Mouse (Mus musculus): Measurements from ENCODE around the gene Upk3bl.

Upk3bl gene

DNA sequence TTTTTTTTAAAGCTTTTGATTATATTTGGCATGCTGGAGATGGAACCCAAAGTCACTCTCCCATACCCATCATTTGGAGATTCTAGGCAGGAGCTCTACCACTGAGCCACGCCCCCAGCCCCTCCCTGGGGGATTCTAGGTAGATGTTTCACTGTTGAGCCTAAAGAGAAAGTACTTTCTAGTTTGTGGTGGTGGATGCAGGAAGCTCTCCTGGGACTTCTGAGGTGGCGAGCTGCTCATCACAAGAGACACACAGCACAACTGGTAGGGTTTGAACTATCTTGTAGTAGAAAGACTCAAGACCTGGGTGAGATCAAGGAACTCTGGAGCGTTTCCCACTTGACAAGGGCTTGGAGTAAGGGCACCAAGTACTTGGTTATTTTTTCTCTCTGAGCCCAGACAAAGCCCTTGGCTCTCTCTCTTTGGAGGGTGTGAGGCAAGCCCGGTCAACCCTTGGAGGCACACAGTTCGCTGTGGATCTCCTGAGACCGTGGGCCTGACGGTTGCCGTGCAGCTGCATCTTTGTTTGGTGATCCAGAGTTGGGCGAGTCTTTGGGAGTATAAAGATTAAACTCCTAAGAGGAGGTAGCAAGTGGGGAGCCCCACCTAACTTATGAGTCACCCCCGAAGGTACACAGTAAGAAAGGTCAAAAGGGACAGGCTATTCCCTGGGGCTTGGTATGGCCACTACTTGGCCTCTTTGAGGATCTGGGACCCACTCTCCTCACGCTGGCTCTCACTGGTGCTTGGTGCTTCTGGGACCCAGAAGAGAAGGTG, at the start of gene Upk3bl:
TSS of gene Upk3bl (plus strand) at position 192 of the 777 bp plus-strand sequence.
- no peak for DNase-seq

DNA sequence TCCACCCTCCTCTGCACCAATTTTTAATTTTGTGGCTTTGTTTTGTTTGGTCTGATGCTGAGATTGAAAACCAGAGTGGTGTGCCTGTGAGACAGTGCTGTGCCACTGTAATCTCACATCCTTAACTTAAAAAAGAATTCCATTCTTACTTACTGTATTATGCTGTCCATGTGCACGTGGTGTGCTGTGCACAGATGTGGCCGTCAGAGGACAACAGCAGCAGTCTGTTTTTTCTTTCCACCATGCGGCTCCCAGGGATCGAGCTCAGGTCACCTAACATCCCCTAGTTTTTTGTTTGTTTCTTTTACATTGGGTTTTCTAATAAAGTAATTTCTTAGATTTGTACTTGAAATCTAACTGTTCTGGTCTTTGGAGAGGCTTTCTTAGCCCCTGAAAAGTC, 49.8 kb upstream of the Upk3bl start:
- no peak for DNase-seq

GRCm38 (mm10) chr5:136007745-136008144, 46.5 kb upstream of the Upk3bl start:
- DNase-seq = no peak

GRCm38 (mm10) chr5:136014877-136015276, 39.4 kb upstream of the Upk3bl start:
- DNase-seq = no peak

DNA sequence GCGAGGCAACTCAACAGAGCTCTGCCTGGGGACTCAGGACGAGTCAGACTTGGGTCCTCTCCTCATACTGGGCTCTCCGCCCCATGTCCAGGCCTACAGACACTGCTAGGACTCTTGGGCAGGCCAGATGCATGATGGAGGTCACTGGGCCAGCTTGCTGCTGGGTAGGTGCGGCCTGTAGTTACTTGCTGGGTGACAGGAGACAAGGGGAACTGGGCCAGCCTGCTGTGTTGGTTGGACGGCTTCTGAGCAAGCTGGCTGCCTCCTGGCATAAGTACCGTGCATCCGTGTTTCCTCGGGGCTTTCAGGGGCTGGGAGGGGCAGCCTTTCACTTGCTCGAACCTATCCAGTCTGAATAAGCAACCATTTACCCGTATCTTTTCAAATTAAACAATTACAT, 38.7 kb upstream of the Upk3bl start:
- no peak for DNase-seq

DNA sequence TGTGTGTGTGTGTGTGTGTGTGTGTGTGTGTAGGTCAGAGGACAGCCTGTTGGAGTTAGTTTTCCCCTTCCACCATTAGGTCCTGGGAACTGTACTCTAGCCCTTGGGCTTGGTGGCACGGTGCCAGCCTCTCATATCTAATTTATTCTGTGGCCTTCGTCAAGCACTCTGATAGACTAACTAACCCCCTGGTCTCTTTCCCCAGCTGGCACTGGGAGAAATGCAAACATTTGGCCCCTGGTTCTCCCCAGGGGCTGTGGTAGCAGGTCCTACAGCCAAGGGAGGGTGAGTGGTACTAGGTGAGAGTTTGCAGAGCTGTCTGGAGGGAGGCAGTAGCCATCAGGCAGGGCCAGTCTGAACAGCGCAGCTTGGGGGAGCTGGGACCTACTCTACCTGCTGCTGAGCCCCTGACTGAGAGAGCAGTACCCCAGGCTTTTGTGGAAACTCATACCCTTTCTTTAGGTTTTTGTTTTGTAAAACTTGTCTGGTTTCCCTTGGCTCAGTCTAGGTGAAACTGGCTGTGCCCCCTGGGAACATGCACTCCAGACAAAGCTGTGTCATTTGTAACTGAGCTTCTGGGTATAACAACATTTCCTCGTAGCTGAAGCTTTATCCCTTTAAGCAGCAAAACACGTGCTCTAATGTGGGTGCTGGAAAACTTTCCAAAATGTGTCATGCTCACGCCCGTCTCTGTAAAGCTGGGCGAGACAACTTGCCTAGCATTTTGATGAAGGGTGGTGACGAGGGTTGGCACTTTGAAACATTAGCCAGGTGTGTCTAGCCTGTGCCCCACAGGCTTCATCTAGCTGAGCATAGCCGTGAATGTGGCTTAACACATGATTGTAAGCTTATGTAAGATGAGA, 38.0 kb upstream of the Upk3bl start:
- DNase-seq = no peak

DNA sequence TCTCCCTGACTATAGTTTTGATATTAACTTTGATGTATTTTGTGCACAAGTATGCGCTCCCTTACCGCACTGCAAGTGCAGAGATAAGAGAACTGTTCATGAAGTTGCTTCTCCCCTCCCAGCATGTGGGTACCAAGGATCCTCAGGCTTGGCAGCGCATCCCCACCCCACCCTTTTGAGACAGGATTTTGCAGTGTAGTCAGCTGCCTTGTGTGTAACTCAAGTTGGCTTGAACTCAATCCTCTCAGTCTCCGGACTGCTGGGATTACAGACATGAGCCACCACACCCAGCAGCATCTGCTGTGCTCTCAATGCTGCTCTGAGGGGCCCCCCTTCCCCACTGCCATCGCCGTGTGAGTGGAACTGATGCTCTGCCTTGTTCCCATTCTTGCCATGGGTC, 37.0 kb upstream of the Upk3bl start:
- no peak for DNase-seq

GRCm38 (mm10) chr5:136018726-136019125, 35.6 kb upstream of the Upk3bl start:
- DNase-seq = no peak

DNA sequence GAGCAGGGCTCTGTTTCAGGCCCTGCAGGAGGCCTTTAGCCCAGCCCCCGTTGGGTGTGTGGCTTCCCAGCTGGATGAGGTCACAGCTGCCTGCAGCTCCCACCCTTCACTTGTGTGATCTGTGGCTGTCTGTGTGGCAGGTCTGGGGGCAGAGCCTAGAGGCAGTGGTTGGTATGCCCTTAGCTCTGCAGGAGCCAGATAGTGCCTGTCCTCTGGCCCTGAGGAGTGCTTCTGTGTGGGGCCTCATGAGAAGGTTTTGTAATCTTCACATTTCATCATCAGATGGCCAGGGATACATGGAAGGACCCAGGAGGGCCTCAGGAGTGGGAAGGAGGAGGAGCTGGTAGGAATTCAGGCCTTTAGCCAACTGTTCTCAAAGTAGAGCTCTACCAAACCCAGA, 34.4 kb upstream of the Upk3bl start:
- no peak for DNase-seq

DNA sequence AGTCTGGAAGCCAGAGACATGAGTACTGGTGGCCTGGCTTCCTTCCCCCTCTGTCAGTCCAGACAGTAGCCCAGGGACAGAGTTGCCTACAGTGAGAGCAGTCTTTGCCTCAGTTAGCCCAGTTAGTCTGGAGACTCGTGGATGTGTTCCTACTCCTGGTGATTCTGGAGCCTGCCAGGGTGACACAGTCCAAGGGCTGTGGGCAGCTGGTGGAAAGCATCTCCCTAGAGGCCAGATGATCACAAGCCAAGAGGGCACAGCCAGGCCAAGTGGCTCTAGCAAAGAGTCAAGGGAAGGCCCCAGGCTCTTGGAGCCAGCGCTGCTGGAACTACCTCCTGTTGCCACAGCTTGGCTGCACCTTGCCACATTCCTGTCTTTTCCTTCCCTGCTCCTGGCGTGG, 28.6 kb upstream of the Upk3bl start:
- DNase-seq = peak; percentile 28

DNA sequence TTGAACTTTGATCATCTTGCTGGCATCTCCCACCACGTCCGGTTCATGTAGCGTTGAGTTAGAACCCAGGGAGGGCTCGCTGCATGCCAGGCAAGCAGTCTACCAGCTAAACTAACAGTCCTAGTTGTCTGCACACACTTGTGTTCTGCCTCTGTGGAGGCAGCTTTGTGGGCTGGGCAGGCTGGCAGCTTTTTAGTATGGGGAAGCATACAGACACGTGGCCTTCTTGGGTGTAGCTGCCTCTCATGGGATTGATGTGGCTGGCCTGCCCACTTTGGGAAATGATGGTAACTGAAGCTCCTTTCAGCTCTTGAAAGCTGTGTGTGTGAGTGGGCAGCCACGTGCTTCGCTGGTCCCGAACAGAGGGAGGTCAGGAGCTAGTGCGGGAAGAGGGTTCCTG, 27.4 kb upstream of the Upk3bl start:
- no peak for DNase-seq

DNA sequence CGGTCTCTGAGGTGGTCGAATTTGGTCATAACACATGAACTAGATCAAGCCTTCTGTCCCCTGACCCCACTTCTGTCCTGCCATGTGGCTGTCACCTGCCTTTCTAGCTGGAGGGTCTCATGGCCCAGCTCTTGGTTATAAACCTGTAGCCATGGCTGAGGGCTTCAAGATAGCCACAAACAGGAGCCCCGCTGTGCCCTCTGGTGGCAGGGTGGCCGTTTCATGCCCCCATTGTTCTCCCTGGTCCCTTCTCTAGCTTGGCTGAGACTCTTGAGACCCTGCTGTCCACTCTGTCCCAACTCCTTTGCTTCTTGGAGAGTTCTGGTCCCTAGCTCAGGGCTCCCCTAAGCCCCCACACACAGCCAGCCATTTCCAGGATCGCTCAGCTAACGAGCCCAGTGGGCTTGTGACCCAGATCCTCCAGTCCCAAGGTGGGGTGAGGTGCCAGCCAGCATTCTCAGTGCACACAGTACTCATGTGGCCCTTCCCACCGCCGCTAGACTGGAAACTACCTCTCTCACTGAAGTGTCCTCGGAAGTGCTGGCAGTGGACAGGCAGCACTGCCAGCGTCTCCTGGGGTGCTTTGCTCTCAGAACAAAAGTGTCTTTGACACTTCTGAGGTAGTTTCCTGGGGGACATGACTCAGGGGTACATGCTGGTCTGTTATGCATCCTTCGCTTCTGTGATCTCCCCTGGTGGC, 26.5 kb upstream of the Upk3bl start:
- no peak for DNase-seq

DNA sequence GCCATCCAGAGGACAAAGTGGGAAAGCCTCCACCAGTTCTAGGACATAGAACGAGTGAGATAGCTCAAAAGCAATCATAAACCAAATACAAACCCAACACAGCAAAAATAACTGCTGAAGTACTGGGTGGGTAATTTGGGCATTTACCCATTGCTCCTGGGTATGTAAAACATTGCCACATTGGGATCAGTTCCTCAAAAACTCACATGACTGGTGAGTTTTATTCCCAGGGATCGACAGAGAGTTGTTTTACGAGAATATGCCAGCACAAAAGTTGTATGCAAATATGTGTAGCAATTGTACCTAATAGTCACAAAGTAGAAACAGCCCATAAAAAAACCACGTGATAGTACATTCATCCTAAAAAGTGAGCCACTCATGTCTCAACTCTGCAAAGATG, 19.4 kb upstream of the Upk3bl start:
- DNase-seq = no peak

DNA sequence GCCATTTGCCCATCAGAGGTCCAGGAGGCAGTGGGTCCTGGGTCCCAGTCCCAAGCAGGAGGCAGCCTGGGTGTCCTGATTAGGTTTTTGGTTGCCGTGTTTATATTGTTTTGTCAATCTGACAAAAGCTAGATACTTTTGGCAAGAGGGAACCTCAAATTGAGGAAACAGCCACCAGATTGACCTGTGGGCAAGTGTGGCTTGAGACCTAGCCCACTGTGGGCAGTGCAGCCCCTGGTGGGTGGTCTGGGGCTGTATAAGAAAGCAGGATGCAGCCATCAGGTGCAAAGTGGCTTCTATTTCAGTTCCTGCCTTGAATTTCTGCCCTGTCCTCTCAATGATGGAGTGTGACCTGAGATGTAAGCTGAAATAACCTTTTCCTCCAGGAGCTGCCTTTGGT, 19.0 kb upstream of the Upk3bl start:
- no peak for DNase-seq

DNA sequence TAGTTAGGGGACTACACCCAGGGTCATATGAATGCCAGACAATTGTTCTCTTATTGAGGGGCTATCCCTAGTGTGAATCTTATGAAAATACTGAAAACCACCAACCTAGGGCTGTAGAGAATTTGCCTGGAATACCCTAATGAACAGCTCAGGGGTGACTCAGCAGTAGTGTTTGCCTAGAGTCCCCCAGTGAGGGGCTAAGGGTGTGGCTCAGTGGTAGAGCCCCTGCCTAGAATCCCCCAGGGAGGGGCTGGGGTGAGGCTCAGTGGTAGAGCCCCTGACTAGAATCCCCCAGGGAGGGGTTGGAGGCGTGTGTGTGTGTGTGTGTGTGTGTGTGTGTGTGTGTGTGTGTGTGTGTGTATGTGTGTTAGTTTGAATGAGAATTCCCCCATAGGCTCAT, 17.6 kb upstream of the Upk3bl start:
- no peak for DNase-seq

GRCm38 (mm10) chr5:136038258-136039214, 15.8 kb upstream of the Upk3bl start, which contains the start of gene Upk3b:
Gene Upk3b, plus strand, starts transcription at chr5:136038496.
- DNase-seq = no peak

- DNase-seq = no peak
Measured at GRCm38 (mm10) chr5:136040210-136040609, 14.1 kb upstream of the Upk3bl start.

DNA sequence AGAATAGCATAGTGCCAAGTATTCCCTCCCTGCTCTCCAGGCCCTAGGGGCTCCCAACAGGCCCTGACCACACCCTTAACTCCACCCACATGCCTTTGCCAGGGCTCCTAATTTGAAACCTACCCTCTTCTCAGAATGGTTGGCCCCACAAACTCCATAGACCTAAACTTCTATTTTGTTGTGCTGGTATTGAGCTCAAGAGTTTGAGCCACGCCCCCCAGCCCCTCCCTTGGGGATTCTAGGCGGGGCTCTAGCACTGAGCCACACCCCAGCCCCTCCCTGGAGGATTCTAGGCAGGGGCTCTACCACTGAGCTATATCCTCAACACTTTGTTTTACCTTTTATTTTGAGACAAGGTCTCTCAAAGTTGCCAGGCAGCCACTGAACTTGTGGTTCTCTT, 13.0 kb upstream of the Upk3bl start:
- no peak for DNase-seq

DNA sequence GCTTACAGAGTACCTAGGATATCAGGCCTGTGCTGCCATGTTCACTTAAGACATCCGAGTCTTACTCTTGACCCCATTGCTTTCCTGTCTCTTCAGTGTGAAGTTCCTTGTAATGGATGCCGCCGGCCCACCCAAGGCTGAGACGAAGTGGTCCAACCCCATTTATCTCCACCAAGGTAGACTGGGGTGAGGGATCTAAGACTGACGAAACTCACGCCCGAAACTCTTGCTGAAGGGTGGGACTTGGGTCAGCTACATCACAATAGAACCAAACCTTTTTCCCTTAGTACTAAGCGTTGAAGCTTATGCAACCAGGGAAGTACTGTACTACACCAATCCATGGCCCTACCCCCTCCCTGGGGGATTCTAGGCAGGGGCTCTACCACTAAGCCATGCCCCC, 12.6 kb upstream of the Upk3bl start:
- DNase-seq = no peak

DNA sequence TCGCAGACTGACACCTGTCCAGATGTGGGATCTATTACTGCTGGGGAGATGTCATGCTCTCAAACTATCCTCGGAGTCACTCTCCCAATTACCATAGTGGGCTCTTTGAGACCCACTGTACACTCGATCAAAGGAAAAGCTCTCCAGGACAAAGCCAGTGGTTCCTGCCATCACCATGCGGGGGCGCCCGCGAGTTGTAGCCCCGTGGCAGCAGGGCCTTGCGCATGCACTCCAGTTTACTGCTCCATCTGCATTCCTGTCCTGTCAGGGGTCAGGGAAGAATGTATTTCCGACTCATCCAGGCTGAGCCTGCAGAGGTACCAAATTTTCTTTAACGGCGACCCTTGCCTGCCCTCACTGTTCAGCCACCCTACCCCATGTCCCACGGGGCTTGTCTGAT, 9.4 kb upstream of the Upk3bl start:
- no peak for DNase-seq

- DNase-seq = no peak
Measured at GRCm38 (mm10) chr5:136045408-136045807, 8.9 kb upstream of the Upk3bl start.

GRCm38 (mm10) chr5:136045987-136046386, 8.3 kb upstream of the Upk3bl start:
- peak; percentile 70 for DNase-seq
